Mouse (Mus musculus): ENCODE data around the gene Tmem41a. TPM values are rescaled to one million over a fixed set of nuclear protein-coding genes. Genes with fewer than 3 reads are reported as not detected.

The Tmem41a gene
- 19.8 and 23.3 TPM in 2 replicates for polyA plus RNA-seq (2021; fragmentation: Nextera tagmentation)
- long read RNA-seq, experiment 1, transcript Tmem41a-201 (5 exons, 1,360 nt): major isoform, 24 of 29 reads
- long read RNA-seq, experiment 1, partial matches to known transcripts: 2 of 29 reads
- long read RNA-seq, experiment 1, other reads (novel, unspliced or antisense): 0 of 29 reads
- long read RNA-seq, experiment 2, transcript Tmem41a-201 (5 exons, 1,360 nt): major isoform, 54 of 65 reads
- long read RNA-seq, experiment 2, transcript Tmem41a-202 (4 exons, 1,184 nt): minor isoform, 7 of 65 reads
- long read RNA-seq, experiment 2, partial matches to known transcripts: 1 of 65 reads
- long read RNA-seq, experiment 2, other reads (novel, unspliced or antisense): 3 of 65 reads

GRCm38 (mm10) chr16:21946761-21947715, at the start of gene Tmem41a:
Gene Tmem41a (minus strand): TSS chr16:21947552.

GRCm38 (mm10) chr16:21995304-21995703, 48.0 kb upstream of the Tmem41a start, which contains the start of gene Liph:
Gene Liph (minus strand): TSS chr16:21995663.

Other genes with a start within 250 kb of the Tmem41a start
- gene Ehhadh, start 159.7 kb downstream of the Tmem41a start, polyA plus RNA-seq (2021; fragmentation: Nextera tagmentation): 0.72 and 1.0 TPM in 2 replicates
- 2.2 and 3.0 TPM in 2 replicates for gene Map3k13, start 153.2 kb downstream of the Tmem41a start, polyA plus RNA-seq (2021; fragmentation: Nextera tagmentation)
- 0.87 and 1.6 TPM in 2 replicates for gene Liph, start 48.1 kb upstream of the Tmem41a start, polyA plus RNA-seq (2021; fragmentation: Nextera tagmentation)
- 22.6 and 23.3 TPM in 2 replicates for gene Senp2, start 61.9 kb upstream of the Tmem41a start, polyA plus RNA-seq (2021; fragmentation: Nextera tagmentation)
- 0.18 and 0.26 TPM in 2 replicates for gene Igf2bp2, start 215.7 kb upstream of the Tmem41a start, polyA plus RNA-seq (2021; fragmentation: Nextera tagmentation)

Measured in layer of hippocampus, adult 6 months (tissue).